Mouse (Mus musculus) hematopoietic stem cell, adult 5-6 weeks (primary cell): ENCODE measurements around the gene Tubb4b. TPM values are rescaled to one million over a fixed set of nuclear protein-coding genes. Genes with fewer than 3 reads are reported as not detected.

Experiments used
- ATAC-seq, 2 experiments: fragments of 125-278 bp in 1 of 2; replicated peaks in 1 of 2; 2 replicates each; pipeline ENCODE4 v1.8.0; 2016 to 2017; ENCODE audit warnings: inconsistent platforms in 2 of 2, mild to moderate bottlenecking in 2 of 2, moderate number of reproducible peaks in 2 of 2, low read depth in 1 of 2, moderate TSS enrichment in 1 of 2; ENCODE audit not compliant: low FRiP score in 2 of 2, poor library complexity in 2 of 2, severe bottlenecking in 2 of 2, insufficient read depth in 1 of 2, low TSS enrichment in 1 of 2
- total RNA-seq: library from RNA; stranded (forward); fragments of 172-1452, 232-1000 nt; gene quantifications from 2 replicates; pipeline ENCODE4 v1.2.3, GENCODE M21; 2017

Tubb4b gene
- total RNA-seq, 1 experiment from 2014 or later = 473 TPM

DNA sequence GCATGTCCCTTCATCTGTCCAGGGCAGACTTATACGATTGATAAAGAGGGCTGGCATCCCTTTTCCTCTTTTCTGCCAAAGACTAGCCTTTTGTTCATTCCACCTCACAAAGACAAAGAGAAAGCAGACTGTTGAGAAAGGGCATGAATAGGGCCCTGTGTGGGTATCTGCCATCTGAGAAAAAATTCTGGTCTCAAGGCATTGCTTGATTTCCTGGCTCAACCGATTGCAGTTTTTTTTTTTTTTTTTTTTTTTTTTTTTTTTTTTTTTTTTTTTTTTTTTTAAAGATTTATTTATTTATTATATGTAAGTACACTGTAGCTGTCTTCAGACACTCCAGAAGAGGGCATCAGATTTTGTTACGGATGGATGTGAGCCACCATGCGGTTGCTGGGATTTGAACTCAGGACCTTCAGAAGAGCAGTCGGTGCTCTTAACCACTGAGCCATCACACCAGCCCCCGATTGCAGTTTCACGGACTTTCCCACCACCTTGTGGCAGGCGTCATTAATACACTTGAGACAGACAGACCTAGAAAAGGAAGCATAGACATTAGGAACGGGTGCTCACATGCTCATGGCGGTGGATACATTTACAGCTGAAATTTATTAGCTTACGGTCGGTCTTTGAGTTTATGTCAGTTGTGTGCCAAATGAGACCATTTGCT is 32.1 kb upstream of the Tubb4b start:
- ATAC-seq = 0 out of 4 replicates have a peak, but pooled peaks of 1 of the 2 experiments have one; percentile 35

DNA sequence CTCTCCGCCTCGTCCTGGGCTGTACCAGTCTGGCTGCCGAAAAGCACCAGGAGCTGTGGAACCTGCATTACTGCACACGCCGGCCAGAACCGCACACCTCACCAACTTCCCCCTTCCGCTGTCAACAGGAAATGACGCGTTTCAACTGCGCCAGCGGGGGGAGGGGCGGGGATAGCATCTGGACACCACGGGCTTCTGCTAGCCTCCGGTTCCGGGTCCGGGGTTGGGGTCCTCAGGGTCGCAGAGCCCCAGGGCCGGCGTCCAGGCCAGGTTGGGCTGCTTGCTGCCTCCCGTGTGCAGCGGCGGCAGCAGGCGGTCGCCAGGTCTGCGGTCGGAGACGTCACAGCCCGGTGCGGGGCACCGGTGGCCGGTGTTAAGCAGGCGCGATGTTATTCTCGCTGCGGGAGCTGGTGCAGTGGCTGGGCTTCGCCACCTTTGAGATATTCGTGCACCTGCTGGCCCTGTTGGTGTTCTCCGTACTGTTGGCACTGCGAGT is 30.8 kb upstream of the Tubb4b start, which contains the start of gene Tmem203:
Tmem203 (plus strand) TSS at position 156 of the 496 bp plus-strand sequence.
- peak; percentile 77 to 93 for ATAC-seq

DNA sequence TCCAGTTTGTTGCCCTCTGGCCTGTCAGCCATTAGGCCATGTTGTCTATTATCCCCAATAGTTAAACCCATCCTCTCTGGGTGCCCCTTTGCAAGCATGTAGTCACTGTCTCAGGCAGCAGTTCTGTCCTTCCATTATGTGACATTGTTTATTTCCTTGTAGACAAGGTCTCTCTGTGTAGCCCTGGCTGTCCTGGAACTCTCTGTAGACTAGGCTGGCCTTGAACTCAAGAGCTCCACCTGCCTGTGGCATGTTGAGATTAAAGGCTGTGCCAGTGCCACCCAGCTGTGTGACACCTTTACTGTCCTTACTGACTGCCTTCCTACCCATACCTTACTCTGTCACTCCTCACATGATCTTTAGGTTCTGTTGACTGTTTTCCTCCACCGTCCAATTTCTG is 27.8 kb upstream of the Tubb4b start:
- ATAC-seq = no peak

DNA sequence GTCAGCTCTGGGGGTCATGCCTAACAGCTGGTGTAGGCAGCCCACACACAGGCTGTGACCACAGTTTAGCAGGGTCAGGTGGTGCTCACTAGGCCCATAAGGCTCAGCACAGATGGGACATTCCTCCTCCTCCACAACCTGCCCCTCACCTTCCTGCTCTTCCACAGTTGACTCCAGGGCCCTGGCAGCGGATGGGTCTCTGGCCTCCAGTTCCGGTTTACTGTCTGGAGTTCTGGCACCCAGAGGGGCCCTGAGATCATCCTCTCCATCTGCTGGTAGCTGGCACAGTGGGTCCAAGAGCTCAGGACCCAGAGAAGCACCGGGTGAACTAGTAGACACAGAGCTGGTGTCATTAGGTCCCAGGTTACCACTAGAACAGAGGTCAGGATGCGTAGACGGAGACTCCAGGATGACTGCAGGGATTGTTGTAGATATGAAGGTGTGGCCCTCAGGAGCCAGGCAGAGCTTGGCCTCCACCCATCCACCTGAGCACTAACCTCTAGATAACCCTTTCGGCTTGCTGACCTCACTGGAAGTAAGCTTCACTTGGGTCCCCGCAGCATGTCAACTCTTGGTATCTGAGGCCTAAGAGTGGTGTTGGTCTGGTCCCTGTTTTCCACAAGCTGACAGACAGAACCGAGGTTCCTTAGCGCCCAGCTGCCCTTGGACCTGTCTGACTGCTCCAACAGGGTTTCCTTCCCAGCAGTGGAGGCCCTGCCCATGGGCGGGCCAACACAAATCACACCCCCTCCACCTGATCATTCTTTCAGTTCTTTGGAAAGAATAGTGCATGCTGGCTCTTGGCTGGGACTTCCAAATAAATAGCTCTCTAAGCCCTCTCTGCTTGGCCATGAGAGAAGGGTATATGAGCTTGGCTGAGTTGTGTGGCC is 21.9 kb upstream of the Tubb4b start, which contains the start of gene AL732309.1:
AL732309.1 (minus strand) TSS at position 681 of the 890 bp plus-strand sequence.
- no peak for ATAC-seq

DNA sequence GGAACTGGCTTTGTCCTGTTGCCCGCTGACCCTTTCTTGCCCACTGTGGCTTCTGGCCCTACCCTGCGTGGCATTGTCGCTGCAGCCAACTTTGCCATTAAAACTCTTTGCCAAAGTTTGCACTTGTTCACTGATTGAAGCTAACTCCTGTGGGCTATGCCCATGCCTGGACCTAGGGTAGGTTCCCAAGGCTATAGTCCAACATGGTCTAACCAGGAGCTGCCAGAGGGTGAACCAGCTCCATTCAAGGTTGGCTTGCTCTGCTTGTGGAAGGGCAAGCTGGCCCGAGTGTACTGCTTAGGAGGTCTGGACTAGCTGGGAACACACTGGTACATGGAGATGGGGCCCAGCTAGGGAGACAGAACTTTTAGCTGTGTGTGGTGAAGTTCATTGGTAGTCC is 19.6 kb upstream of the Tubb4b start:
- no peak for ATAC-seq

DNA sequence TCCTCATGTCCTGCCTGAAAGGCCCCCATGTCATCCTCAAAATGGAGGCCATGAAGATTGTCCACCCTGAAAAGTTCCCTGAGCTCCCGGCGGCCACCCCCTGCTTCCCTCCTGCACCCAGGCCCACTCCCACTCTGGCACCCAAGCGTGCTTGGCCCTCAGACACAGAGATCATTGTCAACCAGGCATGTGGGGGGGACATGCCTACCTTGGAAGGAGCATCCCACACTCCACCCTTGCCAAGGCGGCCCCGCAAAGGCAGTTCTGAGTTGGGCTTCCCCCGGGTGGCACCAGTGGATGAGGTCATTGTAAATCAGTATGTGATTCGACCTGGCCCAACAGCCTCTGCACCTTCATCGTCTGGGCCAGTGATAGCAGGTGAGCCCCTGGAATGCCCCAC is 18.8 kb upstream of the Tubb4b start:
- no peak for ATAC-seq

DNA sequence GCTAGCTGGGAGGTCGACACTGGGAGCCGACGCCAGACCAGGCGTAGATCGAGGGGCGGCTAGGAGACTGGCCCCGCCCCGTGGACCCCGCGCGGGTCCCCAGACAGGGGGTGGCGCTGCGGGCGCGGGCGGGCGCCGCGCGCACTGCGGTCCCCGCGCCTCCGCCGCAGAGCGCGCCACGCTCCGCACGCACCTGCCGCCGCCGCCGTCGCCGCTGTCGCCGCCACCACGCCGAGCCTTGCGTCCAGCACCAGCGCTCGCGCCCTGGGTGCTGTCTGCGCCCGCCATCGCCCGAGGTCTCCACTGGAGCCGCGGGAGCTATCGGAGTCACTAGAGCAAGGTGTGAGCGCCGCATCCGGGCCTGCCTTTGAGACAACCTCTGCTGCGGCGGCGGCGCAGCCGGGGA is 17.6 kb upstream of the Tubb4b start, which contains the start of the genes Rnf208 and Cysrt1:
Rnf208 (plus strand) TSS at position 155 of the 406 bp plus-strand sequence.
Cysrt1 (minus strand) TSS at position 352 of the 406 bp plus-strand sequence.
- no peak for ATAC-seq

DNA sequence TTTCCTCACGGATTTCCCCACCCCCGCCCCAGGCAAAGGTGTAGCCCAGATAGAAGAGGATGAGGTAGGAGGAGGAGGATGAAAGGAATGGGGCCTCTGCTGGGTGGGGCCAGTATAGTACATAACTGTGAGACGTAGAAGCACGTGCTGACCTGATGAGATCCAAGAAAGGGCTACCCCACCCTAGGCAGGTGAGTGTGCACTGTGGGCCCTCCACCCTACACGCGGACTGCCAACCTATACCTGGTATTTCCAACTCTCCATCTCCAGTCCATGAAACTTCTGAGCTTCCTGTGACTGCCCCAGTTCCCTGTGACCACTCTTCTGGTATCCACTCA is 16.9 kb upstream of the Tubb4b start:
- no peak for ATAC-seq

DNA sequence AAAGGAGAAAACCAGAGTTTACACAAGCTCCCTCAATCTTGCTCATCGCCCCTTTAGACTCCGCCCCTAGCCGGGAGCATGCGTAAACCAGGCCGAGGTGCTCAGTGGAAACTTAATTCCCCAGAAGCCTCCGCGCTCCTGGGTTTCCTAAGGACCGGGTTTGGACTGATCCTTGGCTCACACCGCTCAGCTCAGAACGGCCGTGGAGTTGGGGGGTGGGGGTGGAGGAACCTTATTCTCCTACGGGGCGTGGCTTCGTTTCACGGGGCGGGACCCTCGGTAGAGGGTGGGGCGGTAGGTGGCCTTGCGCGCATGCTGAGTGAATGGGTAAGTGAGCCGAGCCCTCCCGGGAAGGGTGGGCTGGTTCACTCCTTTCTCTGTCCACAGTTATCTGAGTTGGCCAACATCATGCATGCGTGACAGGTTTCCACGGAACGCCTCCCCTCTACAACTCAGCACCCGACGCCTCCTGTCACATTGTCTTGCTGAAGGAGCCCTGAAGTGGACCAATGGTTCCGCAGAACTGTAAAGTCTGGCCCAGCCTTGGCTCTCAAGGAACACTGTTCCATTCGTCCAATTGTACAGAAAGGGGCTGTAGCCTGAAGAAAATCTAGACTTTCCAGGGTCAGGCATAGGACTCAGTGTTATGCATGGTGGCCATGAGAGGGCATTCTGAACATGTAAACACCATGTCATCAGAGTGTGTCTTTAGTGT is 16.4 kb upstream of the Tubb4b start:
- ATAC-seq = peak; percentile 48 to 68; a peak in 3 of 4 replicates

DNA sequence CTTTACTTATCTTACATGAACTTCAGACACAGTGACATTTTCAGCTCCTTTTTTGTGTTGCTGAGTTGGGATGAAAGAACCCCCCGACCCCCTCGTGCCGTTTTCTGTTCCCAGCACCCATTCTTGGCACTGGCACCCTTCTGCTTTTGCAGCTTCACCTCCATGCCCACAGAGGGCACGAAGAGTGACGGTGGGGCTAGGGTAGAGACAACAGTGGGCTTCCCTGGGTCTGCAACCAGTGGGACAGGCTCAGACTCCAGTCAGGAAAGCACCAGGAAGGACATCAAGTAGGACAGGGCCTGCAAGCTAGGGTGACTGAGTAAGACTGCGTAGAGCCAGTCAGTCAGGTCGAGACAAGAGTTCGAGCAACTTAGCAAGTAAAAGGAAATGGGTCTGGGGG is 15.8 kb upstream of the Tubb4b start:
- ATAC-seq = no peak

DNA sequence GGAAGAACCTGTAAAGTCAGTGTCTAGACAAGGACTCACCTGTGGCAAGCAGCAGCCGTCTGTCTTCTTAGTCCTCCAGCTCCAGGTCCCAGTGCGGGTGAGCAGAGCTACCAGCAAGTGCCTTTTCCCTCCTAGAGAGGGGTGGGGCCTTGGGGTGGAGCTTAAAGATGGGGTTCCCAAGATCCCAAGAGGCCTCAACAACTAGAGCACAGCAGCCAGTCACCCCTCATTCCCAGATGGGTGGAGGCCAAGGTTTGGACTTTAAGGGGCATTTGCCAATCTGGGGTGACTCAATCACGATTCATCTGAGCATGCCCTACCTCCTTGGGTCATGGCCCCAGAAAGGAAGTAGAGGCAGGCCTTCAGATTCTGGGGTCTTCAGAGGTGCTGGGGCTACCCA is 15.3 kb upstream of the Tubb4b start:
- ATAC-seq = no peak

DNA sequence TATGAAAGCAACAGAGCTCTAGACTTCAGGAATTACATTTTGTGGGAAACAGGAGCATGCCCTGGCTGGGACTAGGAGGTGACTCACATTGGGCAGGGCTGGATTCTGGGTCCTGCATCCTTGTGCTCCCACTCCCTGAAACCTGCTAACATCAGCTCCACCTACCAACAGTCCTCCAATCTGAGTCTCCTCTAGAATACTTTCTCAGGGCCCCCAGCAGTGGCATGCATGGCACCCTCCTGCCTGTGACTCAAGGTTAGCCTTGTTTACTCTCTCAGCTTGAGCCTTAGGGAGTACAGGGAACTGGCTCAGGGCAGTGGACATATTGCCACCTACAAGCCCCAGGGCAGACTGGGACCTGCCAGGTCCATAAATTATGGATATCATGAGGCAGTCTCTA is 13.6 kb upstream of the Tubb4b start:
- ATAC-seq = no peak

DNA sequence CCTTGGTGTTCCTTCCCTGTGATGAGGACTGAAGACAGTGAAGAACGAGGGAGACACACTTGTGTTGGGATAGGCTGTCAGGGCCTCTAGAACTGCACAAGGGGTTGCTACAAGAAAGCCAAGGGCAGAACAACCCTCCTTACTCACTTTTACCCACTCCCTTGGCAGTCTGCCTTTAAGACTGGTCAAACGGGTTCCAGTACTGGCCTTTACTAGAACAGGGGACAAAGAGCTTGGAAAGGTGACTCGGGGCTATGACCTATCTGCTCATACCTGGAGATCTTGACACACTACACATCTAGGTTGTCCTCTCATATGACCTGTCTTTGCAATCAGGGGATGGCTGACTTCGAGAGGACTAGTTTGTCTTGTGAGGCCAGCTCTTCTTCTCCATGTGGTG is 13.0 kb upstream of the Tubb4b start:
- ATAC-seq = no peak

DNA sequence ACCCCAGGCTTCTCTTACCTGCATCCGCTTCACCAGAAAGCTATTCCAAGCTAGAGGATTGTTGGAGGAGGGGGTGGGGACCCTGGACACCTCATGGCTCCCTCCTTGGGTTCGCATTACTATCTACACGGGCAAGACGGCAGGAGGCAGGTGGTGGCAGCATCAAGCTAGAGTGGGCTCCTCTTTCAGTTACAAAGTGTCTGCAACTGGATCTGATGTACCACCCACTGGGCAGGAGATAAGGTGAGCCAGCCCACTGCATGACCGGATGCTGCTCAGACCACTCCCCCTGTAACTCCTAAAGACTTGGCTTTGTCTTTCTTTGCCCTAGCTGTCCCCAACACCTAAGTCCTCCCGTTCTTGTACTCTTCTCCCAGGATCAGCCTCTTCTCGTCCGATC is 12.1 kb upstream of the Tubb4b start, which contains the start of gene Rnf224:
Rnf224 (minus strand) TSS at position 174 of the 400 bp plus-strand sequence.
- no peak for ATAC-seq

DNA sequence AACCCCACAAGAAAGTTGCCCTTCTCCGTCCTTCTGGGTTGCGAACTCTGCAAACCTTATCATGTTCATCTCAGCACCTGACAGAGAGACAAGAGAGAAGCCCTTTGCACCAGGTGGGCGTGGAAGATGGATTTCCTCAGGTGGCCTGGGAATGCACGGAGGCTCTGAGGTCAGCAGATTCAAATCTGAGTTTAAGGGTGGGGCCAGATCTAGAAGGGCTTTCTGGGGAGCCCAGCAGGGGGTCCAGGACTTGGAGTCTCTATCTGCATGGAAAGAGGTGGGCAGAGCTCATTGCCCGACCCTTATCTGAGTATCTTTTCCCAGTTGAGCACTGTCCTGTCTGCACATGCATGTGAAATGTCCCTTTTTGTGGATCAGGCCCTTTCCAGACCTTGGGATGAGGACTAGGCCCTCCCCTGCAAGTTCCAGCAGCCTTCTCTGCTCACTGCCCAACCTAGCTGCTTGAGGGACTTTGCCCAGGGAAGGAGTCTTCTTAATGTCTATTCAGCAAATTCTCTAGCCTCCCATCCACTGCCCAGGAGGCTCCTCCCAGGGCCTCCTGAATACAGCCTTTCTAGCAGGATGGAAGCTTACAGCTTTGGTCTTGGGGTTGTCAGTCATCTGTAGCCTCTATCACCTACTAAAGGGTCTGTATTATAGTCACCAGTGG is 10.2 kb upstream of the Tubb4b start:
- ATAC-seq = no peak

DNA sequence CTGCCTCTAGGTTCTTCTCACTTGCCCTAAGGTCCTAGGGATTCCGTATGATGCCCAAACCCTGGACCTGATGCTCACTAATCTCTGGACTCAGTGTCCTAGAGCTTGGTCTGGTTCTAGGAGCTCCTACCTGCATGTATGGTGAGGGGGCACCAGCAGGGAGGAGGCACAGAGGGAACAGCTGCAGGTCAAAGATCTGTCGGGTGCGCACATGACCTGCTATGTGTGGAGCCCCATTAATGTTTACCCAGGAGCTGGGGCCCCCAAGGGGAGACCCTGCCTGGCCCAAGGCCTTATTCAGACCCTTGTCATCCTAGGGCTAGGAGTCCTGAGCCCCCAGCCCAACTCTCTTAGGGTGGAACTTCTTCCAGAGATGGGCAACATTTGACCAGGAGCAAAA is 9.5 kb upstream of the Tubb4b start, which contains the start of gene Slc34a3:
Slc34a3 (minus strand) TSS at position 315 of the 400 bp plus-strand sequence.
- ATAC-seq = no peak

DNA sequence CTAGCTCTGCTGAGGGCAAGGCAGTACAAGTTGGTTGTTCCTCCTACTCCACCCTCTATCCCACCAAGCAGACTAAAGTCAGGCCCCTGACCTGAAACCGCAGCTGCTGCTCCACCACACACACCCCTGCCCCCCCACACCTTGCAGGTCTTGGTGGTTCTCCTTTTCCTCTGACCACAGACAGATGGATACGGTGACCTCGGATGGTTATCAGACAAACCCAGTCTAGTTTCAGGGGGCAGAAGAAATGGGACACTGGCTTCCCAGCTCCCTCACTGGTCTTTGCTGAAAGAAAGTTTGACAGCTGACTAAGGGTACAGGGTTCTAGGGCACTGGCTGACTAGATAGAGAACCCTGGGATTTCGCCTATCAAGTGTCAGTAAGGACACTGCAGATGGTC is 8.9 kb upstream of the Tubb4b start:
- ATAC-seq = peak; percentile 63 to 77
